Mouse (Mus musculus) midbrain, postnatal 0 days (tissue): ENCODE measurements at regions not wholly inside any gene's neighbourhood (a gene's known extent, or its start where the extent isn't known, plus 50 kb on each side); places are given as distances from the start of the nearest gene placed in this dataset.
A peak's percentile ranks its signal among the peaks of the same experiment; 100 is the strongest.

Experiments used
- ATAC-seq: fragments of 200-750 bp; cut with Nextera tagmentation; 2 replicates; pipeline ENCODE4 v1.8.0; 2017; ENCODE audit warnings: moderate number of reproducible peaks, mild to moderate bottlenecking, moderate TSS enrichment, moderate library complexity; ENCODE audit not compliant: low FRiP score
- DNase-seq: peaks from one replicate; pipeline ENCODE4 v3.0.0-alpha.2; 2015; ENCODE audit warnings: low spot score
- H3K27ac ChIP-seq: fragments of 300-500 bp; sonication (generic); 2 replicates; pipeline ENCODE4 v1.5.1; 2014; ENCODE audit warnings: low read depth, mild to moderate bottlenecking, low read length, mixed read lengths
- H3K27me3 ChIP-seq: fragments of 300-500 bp; sonication (generic); 2 replicates; pipeline ENCODE4 v1.6.1; 2014; ENCODE audit warnings: low read length, control low read depth, mixed read lengths; ENCODE audit not compliant: insufficient read depth
- H3K36me3 ChIP-seq: fragments of 300-500 bp; sonication (generic); 2 replicates; pipeline ENCODE4 v1.6.1; 2014; ENCODE audit warnings: low read length, control low read depth, mixed read lengths; ENCODE audit not compliant: insufficient read depth
- H3K4me1 ChIP-seq: fragments of 300-500 bp; sonication (generic); 2 replicates; pipeline ENCODE4 v1.6.1; 2014; ENCODE audit warnings: mild to moderate bottlenecking, control low read depth, antibody characterized with exemption, low read length, mixed read lengths; ENCODE audit not compliant: insufficient read depth
- H3K4me2 ChIP-seq: fragments of 300-500 bp; sonication (generic); 2 replicates; pipeline ENCODE4 v1.6.1; 2014; ENCODE audit warnings: low read depth, mild to moderate bottlenecking, low read length, mixed read lengths; ENCODE audit not compliant: poor library complexity, severe bottlenecking
- H3K4me3 ChIP-seq: fragments of 300-500 bp; sonication (generic); 2 replicates; pipeline ENCODE4 v1.5.1; 2014; ENCODE audit warnings: low read depth, mild to moderate bottlenecking, low read length, moderate library complexity
- H3K9ac ChIP-seq: fragments of 300-500 bp; sonication (generic); replicated peaks from 2 replicates; pipeline ENCODE4 v1.6.1; 2014; ENCODE audit warnings: mild to moderate bottlenecking, low read length, moderate library complexity, mixed read lengths; ENCODE audit not compliant: poor library complexity, severe bottlenecking
- H3K9me3 ChIP-seq: fragments of 300-500 bp; sonication (generic); 2 replicates; pipeline ENCODE4 v1.6.1; 2016; ENCODE audit warnings: low read length, control low read depth
- CTCF ChIP-seq: IDR thresholded peaks from 2 replicates; pipeline ENCODE4 v1.5.1; 2016; ENCODE audit warnings: antibody characterized with exemption, mild to moderate bottlenecking
- WGBS: fragments of 180-500 bp; shearing (Covaris S2); extraction: QIAGEN DNeasy Blood & Tissue Kit; methylation state at CpG from one replicate; pipeline ENCODE4 v1.1.7; 2014; 5-methylcytosine and 5-hydroxymethylcytosine counted together

DNA sequence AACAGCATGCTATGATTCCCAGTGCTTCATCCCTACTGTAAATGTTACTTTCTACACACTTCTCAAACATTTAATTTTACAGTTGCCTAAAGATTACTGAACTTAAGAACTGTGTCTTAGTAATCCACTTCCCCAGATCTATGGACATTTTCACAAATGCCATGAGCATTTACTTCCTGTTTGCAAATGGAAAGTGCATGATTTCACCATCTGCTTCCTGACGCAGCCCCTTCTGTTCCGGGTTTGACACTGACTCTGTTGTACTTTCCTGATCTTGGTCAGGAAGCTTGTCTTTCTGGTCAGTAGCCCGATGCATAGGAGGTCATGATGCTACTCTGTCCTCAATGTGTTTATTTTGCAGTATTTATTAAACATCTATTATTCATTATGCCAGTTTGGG lies 493.5 kb downstream of the Htr1b start:
- no peak overlapping the region for H3K9ac ChIP-seq
- H3K9me3 ChIP-seq = no peaks in the 10 kb centered on the region
- H3K4me2 ChIP-seq = no peak overlapping the region
- no peaks in the 10 kb centered on the region for H3K36me3 ChIP-seq
- no peaks in the 10 kb centered on the region for H3K4me1 ChIP-seq
- 93% methylated on average over 3 of the region's 3 CpGs for WGBS
- DNase-seq (no peak), ATAC-seq (no peak)
- H3K4me3 ChIP-seq = no peak overlapping the region
- H3K27me3 ChIP-seq = no peaks in the 10 kb centered on the region
- TF ChIP-seq CTCF = no peak
- H3K27ac ChIP-seq = no peak overlapping the region

DNA sequence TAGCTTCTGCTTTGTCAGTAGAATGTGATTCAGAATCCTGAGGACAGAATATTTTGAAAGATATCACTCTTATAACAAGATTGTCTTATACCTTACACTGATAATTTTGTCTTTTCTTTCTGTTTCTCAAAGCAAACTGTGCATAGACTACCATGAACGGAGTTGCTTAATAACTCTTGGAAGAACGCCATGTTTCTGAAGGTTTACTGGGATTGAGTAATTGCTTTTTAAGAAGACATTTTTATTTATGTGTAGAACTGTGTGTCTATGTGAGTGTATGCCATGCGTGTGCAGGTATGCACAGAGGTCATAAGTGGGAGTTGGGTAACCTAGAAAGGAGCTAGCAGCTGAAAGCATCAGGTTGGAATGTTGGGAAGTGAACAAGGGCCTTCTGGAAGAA lies 497.3 kb downstream of the Htr1b start:
- Histone ChIP-seq H3K36me3 (no peaks in the 10 kb centered on the region), H3K4me1 (no peaks in the 10 kb centered on the region), H3K9me3 (no peaks in the 10 kb centered on the region), H3K9ac (no peak overlapping the region), H3K27ac (no peak overlapping the region), H3K4me3 (no peak overlapping the region), H3K27me3 (no peaks in the 10 kb centered on the region), H3K4me2 (no peak overlapping the region)
- ATAC-seq = no peak
- WGBS = 90% methylated on average over 3 of the region's 3 CpGs
- TF ChIP-seq CTCF = no peak
- no peak for DNase-seq

DNA sequence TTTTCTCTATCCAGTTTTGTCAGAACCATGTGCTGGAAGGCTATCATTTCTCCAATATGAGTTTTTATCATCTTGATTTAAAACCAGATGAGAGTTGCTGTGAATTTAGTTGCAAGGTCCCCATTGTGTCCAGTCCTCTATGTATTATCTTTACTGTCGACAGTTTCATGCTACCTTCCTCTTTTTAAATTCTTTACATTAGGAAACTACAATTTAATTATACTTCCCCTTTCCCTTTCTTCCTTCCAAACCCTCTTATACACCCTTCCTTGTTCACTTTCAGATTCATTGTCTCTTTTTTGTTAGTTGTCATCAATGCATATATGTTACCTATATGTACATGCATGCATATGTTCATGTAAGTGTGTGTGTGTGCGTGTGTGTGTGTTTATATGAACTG lies 520.6 kb downstream of the Htr1b start:
- TF ChIP-seq CTCF = no peak
- Histone ChIP-seq H3K36me3 (no peaks in the 10 kb centered on the region), H3K4me3 (no peak overlapping the region)

DNA sequence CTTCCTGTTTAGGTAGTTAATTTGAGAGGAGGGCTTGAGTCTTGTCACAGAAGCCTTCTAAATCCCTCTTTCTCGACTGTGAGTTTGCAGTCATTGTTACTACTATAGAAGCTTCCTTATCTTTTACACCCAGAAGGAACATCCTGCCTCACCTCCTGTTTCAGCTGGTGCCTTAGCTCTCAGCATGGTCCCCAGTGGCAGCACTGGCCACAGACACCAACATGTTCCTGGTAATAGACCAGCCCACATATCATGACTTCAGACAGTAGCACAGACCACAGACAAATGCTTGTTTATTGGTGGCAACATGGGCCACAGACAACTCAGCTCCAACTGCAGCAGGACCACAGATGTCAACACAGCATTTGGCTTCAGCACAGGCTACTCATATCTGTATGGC lies 560.4 kb downstream of the Htr1b start:
- TF ChIP-seq CTCF = no peak
- no peaks in the 10 kb centered on the region for H3K36me3 ChIP-seq
- H3K9me3 ChIP-seq = no peaks in the 10 kb centered on the region
- no peak overlapping the region for H3K4me2 ChIP-seq
- no peak overlapping the region for H3K27ac ChIP-seq
- ATAC-seq = no peak
- 71% methylated on average over 1 of the region's 1 CpGs for WGBS
- H3K4me1 ChIP-seq = no peaks in the 10 kb centered on the region
- no peaks in the 10 kb centered on the region for H3K27me3 ChIP-seq
- DNase-seq = no peak
- H3K9ac ChIP-seq = no peak overlapping the region
- H3K4me3 ChIP-seq = no peak overlapping the region

More for the DNA sequence above, 520.6 kb downstream of the Htr1b start:
- Histone ChIP-seq H3K9ac (no peak overlapping the region), H3K27me3 (no peaks in the 10 kb centered on the region), H3K9me3 (no peaks in the 10 kb centered on the region), H3K4me2 (no peak overlapping the region), H3K4me1 (no peaks in the 10 kb centered on the region), H3K27ac (no peak overlapping the region)
- DNase-seq = no peak
- ATAC-seq = no peak
- WGBS = 91% methylated on average over 2 of the region's 2 CpGs

DNA sequence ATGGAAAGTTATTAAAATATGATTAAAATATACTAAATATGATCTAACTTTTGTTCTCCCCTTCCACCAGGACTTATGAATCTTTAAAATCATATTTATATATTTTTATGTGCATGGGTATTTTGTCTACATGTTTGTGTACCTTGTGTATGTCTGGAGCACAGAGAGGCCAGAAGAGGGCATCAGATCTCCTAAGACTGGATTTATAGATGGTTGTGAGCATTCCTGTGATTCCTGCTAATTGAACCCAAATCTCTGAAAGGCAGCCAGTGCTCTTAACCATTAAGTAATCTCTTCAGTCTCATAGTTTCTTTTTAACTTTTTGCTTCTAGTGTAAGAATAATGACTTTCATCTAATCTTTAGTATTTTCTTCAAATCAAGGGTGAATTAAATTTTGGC lies 577.2 kb upstream of the Impg1 start:
- DNase-seq = peak; percentile 6
- Histone ChIP-seq H3K36me3 (no peaks in the 10 kb centered on the region), H3K9me3 (no peaks in the 10 kb centered on the region), H3K4me2 (no peak overlapping the region), H3K9ac (no peak overlapping the region), H3K27ac (no peak overlapping the region), H3K4me3 (no peak overlapping the region), H3K4me1 (no peaks in the 10 kb centered on the region), H3K27me3 (no peaks in the 10 kb centered on the region)
- ATAC-seq = no peak
- TF ChIP-seq CTCF = 0 out of 2 replicates have a peak, but pooled peaks have one; percentile 16

DNA sequence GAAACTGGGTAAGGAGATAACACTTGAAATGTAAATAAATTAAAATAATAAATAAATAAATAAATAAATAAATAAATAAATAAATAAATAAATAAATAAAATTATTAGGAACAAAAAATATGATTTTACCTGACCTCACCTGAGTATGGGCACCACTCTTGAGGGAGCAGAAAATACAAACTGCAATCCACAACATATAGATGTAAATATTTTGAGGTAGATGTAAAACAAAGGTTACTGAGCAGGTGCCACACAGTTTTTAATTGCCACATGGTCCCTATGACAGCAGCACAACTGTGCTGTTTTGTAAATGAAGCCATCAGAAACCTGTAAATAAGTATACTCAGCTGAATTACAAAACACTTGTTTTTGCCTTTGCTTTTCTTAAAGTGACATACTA lies 576.7 kb upstream of the Impg1 start:
- ATAC-seq = no peak
- no peak for DNase-seq
- H3K9ac ChIP-seq = no peak overlapping the region

More for the DNA sequence above, 576.7 kb upstream of the Impg1 start:
- Histone ChIP-seq H3K4me2 (no peak overlapping the region), H3K4me1 (no peaks in the 10 kb centered on the region), H3K36me3 (no peaks in the 10 kb centered on the region), H3K27ac (no peak overlapping the region), H3K9me3 (no peaks in the 10 kb centered on the region), H3K27me3 (no peaks in the 10 kb centered on the region), H3K4me3 (no peak overlapping the region)
- TF ChIP-seq CTCF = no peak
